Mouse (Mus musculus): Measurements from ENCODE around the gene Gpr18. TPM values are rescaled to one million over a fixed set of nuclear protein-coding genes. Genes with fewer than 3 reads are reported as not detected.

Gpr18 gene
- total and polyA plus RNA-seq, 3 experiments, result 0.16 to 2.2 (median 0.43) TPM

DNA sequence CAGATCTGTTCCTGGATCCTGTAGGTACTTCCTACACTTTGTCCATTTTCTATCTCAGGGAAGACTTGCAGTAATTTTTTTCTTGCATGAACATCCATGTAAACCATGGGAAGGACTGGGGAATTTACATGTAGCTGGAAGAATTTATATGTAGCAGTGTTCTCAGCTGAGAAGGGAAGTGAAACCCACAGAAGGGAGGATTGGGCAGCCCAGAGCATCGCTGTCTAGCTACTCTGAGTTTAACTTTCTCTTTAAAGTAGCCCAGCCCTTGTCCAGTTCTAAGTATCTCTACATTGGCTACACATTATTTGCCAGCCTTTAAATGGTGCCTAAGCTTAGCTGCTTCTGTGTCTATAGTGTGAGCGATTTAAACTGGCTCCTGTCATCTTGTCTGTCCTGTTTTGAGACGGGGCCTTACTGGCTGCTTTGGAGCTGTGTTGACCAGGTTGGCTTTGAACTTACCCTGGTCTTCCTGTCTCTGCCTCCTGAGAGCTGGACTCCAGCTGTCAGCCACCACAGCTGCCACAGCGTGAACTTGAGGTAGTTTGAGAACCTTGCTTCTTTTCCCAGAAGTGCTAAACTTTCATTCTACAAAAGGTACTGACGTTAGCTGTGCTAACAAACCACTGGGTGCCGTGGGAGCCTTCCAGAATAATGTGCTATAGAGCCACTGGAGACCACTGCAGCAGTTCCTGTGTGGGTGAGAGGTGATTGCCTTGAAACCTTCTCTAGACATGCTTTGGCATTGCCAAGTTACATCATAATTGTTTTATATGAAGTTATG, 922 bp upstream of the Gpr18 start:
- 87% methylated on average over 6 of the region's 6 CpGs for WGBS
- intact Hi-C loops (cut with DNase I), result no loop called here
- H3K27ac ChIP-seq, result no peak overlapping the region
- H3K79me2 ChIP-seq (replicated peaks; ENCODE audit: control insufficient read depth, insufficient read depth, low read length), result no peaks in the 10 kb centered on the region
- no peaks in the 10 kb centered on the region for H3K27me3 ChIP-seq (ENCODE audit: control insufficient read depth, insufficient read depth, low read length)
- no peak for DNase-seq
- H3K9ac ChIP-seq (ENCODE audit: low read depth, low read length), result no peak overlapping the region
- no peaks in the 10 kb centered on the region for H3K4me1 ChIP-seq (ENCODE audit: control insufficient read depth, insufficient read depth, low read length)
- H3K36me3 ChIP-seq (ENCODE audit: control insufficient read depth, insufficient read depth, low read length), result no peaks in the 10 kb centered on the region
- no peak for TF ChIP-seq EP300 (IDR thresholded peaks at IDR 0.05; ENCODE audit: insufficient read depth, low read depth, low read length)
- TF ChIP-seq POLR2A (IDR thresholded peaks at IDR 0.05; ENCODE audit: insufficient read depth, low read depth, low read length), result no peak
- H3K4me3 ChIP-seq, result no peak overlapping the region

DNA sequence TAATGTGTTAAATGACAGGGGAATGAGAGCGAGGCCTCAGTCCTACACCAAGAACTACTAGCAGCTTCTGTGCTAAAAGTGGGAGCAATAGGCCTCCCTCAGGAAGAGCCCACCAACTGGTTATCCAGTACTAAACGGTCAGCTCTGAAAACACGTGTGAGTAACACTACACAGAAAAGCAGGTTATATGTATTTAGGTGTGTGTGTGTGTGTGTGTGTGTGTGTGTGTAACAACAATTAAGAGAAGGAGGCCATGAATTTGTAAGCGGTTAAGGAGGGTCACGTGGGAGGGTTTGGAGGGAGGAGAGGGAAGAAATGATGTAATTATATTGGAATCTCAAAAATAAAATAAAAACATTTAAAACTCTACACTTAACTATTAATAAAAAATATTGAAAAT, 438 bp downstream of the Gpr18 start:
- intact Hi-C loops (cut with DNase I), result loop anchor here (2.0 kb wide), 1 partner anchor 22 kb away; no protein-coding TSS in a partner anchor
- Histone ChIP-seq H3K4me1 (ENCODE audit: control insufficient read depth, insufficient read depth, low read length) (no peaks in the 10 kb centered on the region), H3K79me2 (replicated peaks; ENCODE audit: control insufficient read depth, insufficient read depth, low read length) (no peaks in the 10 kb centered on the region), H3K27me3 (ENCODE audit: control insufficient read depth, insufficient read depth, low read length) (no peaks in the 10 kb centered on the region), H3K4me3 (no peak overlapping the region), H3K9ac (ENCODE audit: low read depth, low read length) (no peak overlapping the region), H3K36me3 (ENCODE audit: control insufficient read depth, insufficient read depth, low read length) (no peaks in the 10 kb centered on the region), H3K27ac (no peak overlapping the region)
- TF ChIP-seq CTCF (IDR thresholded peaks at IDR 0.05) (no peak), POLR2A (IDR thresholded peaks at IDR 0.05; ENCODE audit: insufficient read depth, low read depth, low read length) (no peak), EP300 (IDR thresholded peaks at IDR 0.05; ENCODE audit: insufficient read depth, low read depth, low read length) (no peak)
- WGBS, result 75% methylated on average over 5 of the region's 5 CpGs
- DNase-seq, result no peak

GRCm38 (mm10) chr14:121912501-121912900, 3.1 kb downstream of the Gpr18 start:
- TF ChIP-seq POLR2A (IDR thresholded peaks at IDR 0.05; ENCODE audit: insufficient read depth, low read depth, low read length) (no peak), EP300 (IDR thresholded peaks at IDR 0.05; ENCODE audit: insufficient read depth, low read depth, low read length) (no peak), CTCF (IDR thresholded peaks at IDR 0.05) (no peak)
- Histone ChIP-seq H3K36me3 (ENCODE audit: control insufficient read depth, insufficient read depth, low read length) (no peaks in the 10 kb centered on the region), H3K4me1 (ENCODE audit: control insufficient read depth, insufficient read depth, low read length) (no peaks in the 10 kb centered on the region), H3K9ac (ENCODE audit: low read depth, low read length) (no peak overlapping the region), H3K4me3 (no peak overlapping the region), H3K79me2 (replicated peaks; ENCODE audit: control insufficient read depth, insufficient read depth, low read length) (no peaks in the 10 kb centered on the region), H3K27me3 (ENCODE audit: control insufficient read depth, insufficient read depth, low read length) (no peaks in the 10 kb centered on the region), H3K27ac (no peak overlapping the region)
- no peak for DNase-seq
- WGBS, result 87% methylated on average over 7 of the region's 7 CpGs
- intact Hi-C loops (cut with DNase I), result no loop called here

DNA sequence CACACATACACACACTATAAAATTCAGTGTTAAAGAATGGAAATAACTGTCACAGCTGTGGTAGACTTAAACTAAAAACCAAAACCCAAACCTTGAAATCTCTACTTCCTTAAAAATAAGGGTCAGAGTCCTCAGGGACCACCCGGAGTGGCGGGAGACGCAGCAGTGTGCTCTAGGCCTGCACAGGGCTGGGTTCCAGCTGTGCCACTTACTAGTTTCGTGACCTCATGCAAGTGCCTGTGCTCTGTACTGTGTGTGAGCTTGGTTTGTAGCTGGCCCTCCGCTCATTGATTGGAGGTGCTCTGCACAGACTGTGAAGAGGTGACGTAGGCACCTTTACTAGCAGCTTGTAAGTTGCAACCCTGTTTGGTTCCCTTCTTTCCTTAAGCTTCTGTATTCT, 5.7 kb downstream of the Gpr18 start:
- Histone ChIP-seq H3K4me3 (no peak overlapping the region), H3K4me1 (ENCODE audit: control insufficient read depth, insufficient read depth, low read length) (no peaks in the 10 kb centered on the region; the same call in 1 of the 2 replicates), H3K27me3 (ENCODE audit: control insufficient read depth, insufficient read depth, low read length) (no peaks in the 10 kb centered on the region), H3K27ac (no peak overlapping the region), H3K9ac (ENCODE audit: low read depth, low read length) (no peak overlapping the region), H3K36me3 (ENCODE audit: control insufficient read depth, insufficient read depth, low read length) (no peaks in the 10 kb centered on the region), H3K79me2 (replicated peaks; ENCODE audit: control insufficient read depth, insufficient read depth, low read length) (no peaks in the 10 kb centered on the region)
- no peak for DNase-seq
- TF ChIP-seq EP300 (IDR thresholded peaks at IDR 0.05; ENCODE audit: insufficient read depth, low read depth, low read length) (no peak), CTCF (IDR thresholded peaks at IDR 0.05) (no peak), POLR2A (IDR thresholded peaks at IDR 0.05; ENCODE audit: insufficient read depth, low read depth, low read length) (no peak)
- 92% methylated on average over 6 of the region's 6 CpGs for WGBS
- intact Hi-C loops (cut with DNase I), result no loop called here

DNA sequence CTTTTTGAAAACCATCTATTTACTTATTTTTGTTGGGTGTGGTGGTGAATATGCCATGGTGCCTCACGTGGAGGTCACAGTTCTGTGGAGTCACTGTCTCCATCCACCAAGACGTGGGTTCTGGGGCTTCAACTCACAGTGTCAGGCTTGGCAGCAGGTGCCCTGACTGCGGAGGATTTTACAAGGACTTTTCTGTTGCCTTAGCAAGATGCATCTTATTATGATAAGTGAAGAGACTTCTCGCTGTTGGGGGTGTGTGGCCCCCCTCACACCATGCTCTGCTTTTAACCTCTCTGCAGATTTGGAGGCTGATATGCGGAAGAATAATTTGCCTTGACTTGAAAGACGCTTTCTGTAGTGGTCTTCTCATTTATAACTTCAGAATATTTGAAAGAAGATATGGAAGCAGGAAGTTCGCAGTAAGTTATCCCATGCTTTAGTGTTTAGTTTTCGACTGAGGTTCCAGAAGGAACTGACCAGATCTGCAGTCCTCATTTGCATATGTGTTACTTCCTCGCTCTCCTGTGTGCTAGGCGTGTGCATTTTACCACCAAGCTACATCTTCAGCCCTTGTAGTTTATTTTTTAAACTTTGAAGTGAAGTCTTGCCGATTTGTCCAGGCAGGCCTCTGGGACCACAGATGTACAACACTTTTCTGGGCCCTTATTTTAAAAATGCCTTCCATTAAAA, 8.4 kb downstream of the Gpr18 start:
- Histone ChIP-seq H3K4me1 (ENCODE audit: control insufficient read depth, insufficient read depth, low read length) (peaks cover 5% of the 10 kb centered on the region), H3K9ac (ENCODE audit: low read depth, low read length) (no peak overlapping the region), H3K36me3 (ENCODE audit: control insufficient read depth, insufficient read depth, low read length) (no peaks in the 10 kb centered on the region), H3K27ac (no peak overlapping the region), H3K4me3 (no peak overlapping the region), H3K27me3 (ENCODE audit: control insufficient read depth, insufficient read depth, low read length) (no peaks in the 10 kb centered on the region), H3K79me2 (replicated peaks; ENCODE audit: control insufficient read depth, insufficient read depth, low read length) (no peaks in the 10 kb centered on the region)
- no peak for DNase-seq
- TF ChIP-seq EP300 (IDR thresholded peaks at IDR 0.05; ENCODE audit: insufficient read depth, low read depth, low read length) (no peak), CTCF (IDR thresholded peaks at IDR 0.05) (no peak), POLR2A (IDR thresholded peaks at IDR 0.05; ENCODE audit: insufficient read depth, low read depth, low read length) (no peak)
- WGBS, result 86% methylated on average over 11 of the region's 11 CpGs
- intact Hi-C loops (cut with DNase I), result no loop called here

Measured in heart, adult 2 months (tissue).